Mouse (Mus musculus): ENCODE data around the gene C1ra.

DNA sequence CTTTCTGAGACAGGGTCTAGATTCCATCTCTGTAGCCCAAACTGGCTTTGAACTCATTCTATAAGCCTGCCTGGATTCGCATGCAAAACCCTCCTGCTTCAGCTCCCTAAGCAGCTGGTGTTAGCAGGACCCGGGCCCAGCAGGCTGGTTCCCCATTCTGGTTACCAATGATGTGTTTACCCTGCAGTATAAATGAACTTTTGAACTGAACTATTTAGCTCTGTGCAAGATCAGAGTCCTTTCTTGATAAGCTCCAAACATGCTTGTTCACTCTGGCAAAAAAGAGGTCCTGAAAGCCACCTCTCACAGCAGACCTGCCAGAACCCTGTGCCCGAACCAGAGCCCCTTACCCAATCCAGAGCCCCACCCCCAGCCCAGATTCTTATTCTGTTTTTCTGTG, 15.7 kb downstream of the C1ra start:
- TF ChIP-seq CTCF (IDR thresholded peaks at IDR 0.05; ENCODE audit: control insufficient read depth, insufficient read depth, low read length) = no peak
- no peak for TF ChIP-seq POLR2A (IDR thresholded peaks at IDR 0.05; ENCODE audit: borderline replicate concordance, control insufficient read depth, low read depth, low read length)
